Mouse (Mus musculus) erythroblast, embryonic 14.5 days (primary cell): ENCODE data around the gene Psma7.

Experiments used
- GATA1 ChIP-seq: IDR thresholded peaks from 2 replicates; pipeline ENCODE4 v1.6.1; 2012; ENCODE audit warnings: low read length, inconsistent platforms, mixed read lengths
- TAL1 ChIP-seq: IDR thresholded peaks from 3 replicates; pipeline ENCODE4 v1.6.1; 2012; ENCODE audit warnings: low read length, inconsistent platforms, mixed read lengths

DNA sequence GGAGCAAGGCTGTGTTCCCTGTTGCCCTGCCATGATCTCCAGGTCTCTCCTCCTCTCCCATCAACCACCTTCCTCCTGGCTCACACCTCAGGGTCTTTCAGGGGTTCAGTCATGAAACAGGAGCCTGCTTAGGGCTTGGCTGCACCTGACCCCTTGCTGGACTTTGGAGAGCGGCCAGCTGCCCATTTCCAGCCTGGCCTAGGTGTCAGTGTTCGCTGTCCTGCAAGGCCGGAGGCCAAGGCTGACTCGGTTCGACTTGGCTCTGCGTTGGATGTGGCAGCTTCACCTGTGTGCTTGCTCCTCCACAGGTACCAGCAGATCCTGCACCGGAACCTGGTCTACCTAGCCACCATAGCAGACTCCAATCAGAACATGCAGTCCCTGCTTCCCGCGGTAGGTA is 10.8 kb upstream of the Psma7 start:
- TF ChIP-seq GATA1 (no peak), TAL1 (no peak)
